Mouse (Mus musculus): ENCODE measurements at regions not wholly inside any gene's neighbourhood (a gene's known extent, or its start where the extent isn't known, plus 50 kb on each side); places are given as distances from the start of the nearest gene placed in this dataset.

DNA sequence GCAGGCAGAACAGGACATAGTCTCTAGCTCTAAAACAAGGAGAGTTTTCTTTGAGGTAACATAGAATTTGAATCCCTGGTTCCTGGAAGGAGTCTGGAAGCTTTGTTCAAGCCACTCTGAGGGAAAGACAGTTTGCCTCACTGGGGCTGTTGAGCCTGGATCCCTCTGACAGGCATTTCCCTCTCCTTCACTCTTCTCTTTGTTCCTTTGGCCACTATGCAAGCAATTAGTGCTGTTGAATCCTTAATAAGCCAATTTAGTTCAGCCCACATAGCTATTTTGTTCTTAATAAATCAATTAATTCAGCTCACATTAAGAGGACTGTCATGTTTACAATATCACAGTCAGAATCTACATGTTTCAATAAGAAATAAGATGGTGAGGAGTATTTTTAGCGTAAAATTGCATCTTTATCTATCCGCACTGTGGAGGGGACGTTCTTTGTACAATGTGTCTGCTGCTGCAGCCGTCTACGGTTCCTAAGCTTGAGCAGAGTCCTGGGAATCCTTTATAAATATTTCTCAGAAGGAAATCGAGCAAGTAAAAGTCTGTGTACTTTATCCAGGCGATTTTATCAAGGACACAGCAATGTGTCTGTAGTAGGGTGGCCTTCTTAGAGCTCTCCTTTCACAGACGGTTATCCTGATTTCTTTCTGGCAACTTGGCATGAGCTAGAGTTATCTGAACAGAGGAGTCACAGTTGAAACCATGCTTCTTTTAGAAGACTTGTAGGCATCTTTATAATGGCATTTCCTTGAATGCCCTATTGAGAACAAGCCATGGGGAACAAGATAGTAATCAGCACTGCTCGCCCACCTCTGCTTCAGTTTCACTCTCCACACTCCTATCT, 646.9 kb upstream of the Nr3c2 start:
- TF ChIP-seq HCFC1 (IDR thresholded peaks at IDR 0.05; ENCODE audit: borderline replicate concordance, insufficient read depth, low read length) = no peak
- TF ChIP-seq ZNF384 (IDR thresholded peaks at IDR 0.05; ENCODE audit: low read depth, low read length) = no peak

Data from ES-E14 (cell line).